Mouse (Mus musculus): Measurements from ENCODE around the gene Inpp4b.

- TF ChIP-seq POLR2A (IDR thresholded peaks at IDR 0.05; ENCODE audit: extremely low read depth, insufficient read depth, low read length): no peak
- TF ChIP-seq CTCF (IDR thresholded peaks at IDR 0.05; ENCODE audit: extremely low read depth, insufficient read depth, low read length): no peak
These were observed 430.5 kb downstream of the Inpp4b start for GRCm38 (mm10) chr8:81772855-81773254.

All from cortical plate, adult 2 months (tissue).